ENCODE assay signal across 8 mouse cellular contexts in the genomic region with DNA sequence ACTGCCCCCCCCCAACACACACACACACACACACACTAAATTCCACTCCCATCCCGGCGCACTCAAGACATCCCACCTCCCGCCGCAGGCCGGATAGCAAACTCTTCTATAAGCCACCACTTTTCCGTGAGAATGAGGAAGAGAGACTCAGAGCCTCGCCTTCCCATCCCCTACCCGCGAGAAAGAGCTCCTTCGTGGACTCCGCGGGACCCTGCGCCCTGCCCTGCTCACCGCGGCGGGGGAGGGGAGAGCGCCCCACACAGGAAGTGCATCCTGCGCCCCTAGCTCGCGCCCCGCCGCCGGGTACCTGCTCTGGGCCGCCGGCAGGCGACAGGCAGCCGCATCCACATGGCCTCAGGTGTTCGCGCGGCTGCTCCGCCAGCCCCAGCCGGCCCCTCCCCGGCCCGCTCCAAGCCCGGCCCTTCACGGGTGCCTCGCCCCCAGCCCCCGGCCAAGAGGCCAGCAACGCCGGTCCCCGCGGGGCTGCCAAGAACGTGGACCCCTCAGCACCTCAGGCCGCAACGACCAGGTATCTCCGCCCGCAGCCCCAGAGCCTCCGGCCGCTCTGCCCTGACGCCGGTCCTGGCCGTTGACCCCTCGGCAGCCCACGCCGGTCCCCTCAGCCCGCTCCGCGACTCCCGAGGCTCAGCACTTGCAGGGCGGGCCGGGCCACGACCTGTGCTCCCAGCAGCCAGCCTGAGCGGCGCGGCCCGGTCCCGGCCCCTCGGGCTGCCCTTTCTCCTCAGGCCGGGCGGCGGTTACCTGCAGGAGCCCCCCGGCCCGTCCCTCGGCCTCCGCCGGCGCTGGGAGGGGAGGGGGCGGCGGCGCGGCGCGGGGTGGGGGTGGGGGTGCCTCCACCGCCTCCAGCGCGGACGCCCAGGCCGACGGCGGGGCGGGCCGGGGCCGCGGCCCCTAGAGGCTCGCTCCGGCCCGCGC.
DNase-seq lines count a peak whose midpoint lies in the region; ATAC-seq and TF ChIP-seq lines count a peak whose summit lies in the region.

No protein-coding gene starts in this region.

- WGBS in forebrain, embryonic 14.5 days, result under 1% methylated on average over 69 of the region's 98 CpGs
- 2% methylated on average over 62 of the region's 98 CpGs for WGBS in hindbrain, postnatal 0 days
- WGBS in liver, embryonic 14.5 days (ENCODE audit: insufficient replicate concordance), result under 1% methylated on average over 84 of the region's 98 CpGs

- TF ChIP-seq CTCF in hindbrain, postnatal 0 days (IDR thresholded peaks at IDR 0.05; ENCODE audit: low read depth), result peak; percentile 22; the same call in 1 of the 2 replicates
- TF ChIP-seq CTCF in liver, embryonic 14.5 days (IDR thresholded peaks at IDR 0.05; ENCODE audit: low read depth), result peak; percentile 25

- peak overlapping the region; percentile 93 for H3K9ac ChIP-seq in forebrain, embryonic 14.5 days (ENCODE audit: low read length)
- peak overlapping the region; percentile 88 for H3K9ac ChIP-seq in hindbrain, postnatal 0 days (replicated peaks; ENCODE audit: low read length)
- peak overlapping the region; percentile 75 for H3K9ac ChIP-seq in liver, embryonic 14.5 days (replicated peaks)

- H3K4me3 ChIP-seq in forebrain, embryonic 14.5 days (ENCODE audit: low read depth, low read length), result peak overlapping the region; percentile 99
- peak overlapping the region; percentile 97 for H3K4me3 ChIP-seq in hindbrain, postnatal 0 days (ENCODE audit: low read length)
- H3K4me3 ChIP-seq in liver, embryonic 14.5 days (ENCODE audit: insufficient read depth in 1 of 2, low read depth in 2 of 2, low read length in 2 of 2), result peak overlapping the region; percentile 73 to 82

- no peak for TF ChIP-seq EP300 in liver, embryonic 14.5 days (IDR thresholded peaks at IDR 0.05; ENCODE audit: low read depth)

- peak overlapping the region; percentile 81 for H3K4me2 ChIP-seq in forebrain, embryonic 14.5 days (ENCODE audit: low read length)
- H3K4me2 ChIP-seq in hindbrain, postnatal 0 days (ENCODE audit: low read depth, low read length), result peak overlapping the region; percentile 99
- peak overlapping the region; percentile 94 for H3K4me2 ChIP-seq in liver, embryonic 14.5 days (ENCODE audit: low read depth)

- peaks cover 29% of the 10 kb centered on the region for H3K4me1 ChIP-seq in forebrain, embryonic 14.5 days (ENCODE audit: control insufficient read depth, insufficient read depth, low read length)
- peaks cover 12% of the 10 kb centered on the region for H3K4me1 ChIP-seq in hindbrain, postnatal 0 days (ENCODE audit: insufficient read depth, low read length)
- H3K4me1 ChIP-seq in liver, embryonic 14.5 days (replicated peaks; ENCODE audit: control insufficient read depth in 2 of 2, insufficient read depth in 2 of 2, low read length in 1 of 2), result peaks cover 14 to 15% of the 10 kb centered on the region in 2 experiments

- H3K36me3 ChIP-seq in forebrain, embryonic 14.5 days (ENCODE audit: control insufficient read depth, insufficient read depth, low read length), result no peaks in the 10 kb centered on the region
- no peaks in the 10 kb centered on the region for H3K36me3 ChIP-seq in hindbrain, postnatal 0 days (ENCODE audit: insufficient read depth, low read length)
- H3K36me3 ChIP-seq in liver, embryonic 14.5 days (replicated peaks; ENCODE audit: control insufficient read depth, insufficient read depth, low read depth), result no peaks in the 10 kb centered on the region

- peak; percentile 47 for ATAC-seq in forebrain, embryonic 14.5 days
- peak; percentile 65 for ATAC-seq in hindbrain, postnatal 0 days
- ATAC-seq in liver, embryonic 14.5 days (ENCODE audit: insufficient read depth), result peak; percentile 78

- no peaks in the 10 kb centered on the region for H3K27me3 ChIP-seq in forebrain, embryonic 14.5 days (replicated peaks; ENCODE audit: control insufficient read depth, insufficient read depth, low read length)
- no peaks in the 10 kb centered on the region for H3K27me3 ChIP-seq in hindbrain, postnatal 0 days (ENCODE audit: insufficient read depth, low read length)
- H3K27me3 ChIP-seq in liver, embryonic 14.5 days (ENCODE audit: control insufficient read depth, insufficient read depth, low read length), result no peaks in the 10 kb centered on the region

- H3K9me3 ChIP-seq in forebrain, embryonic 14.5 days (replicated peaks; ENCODE audit: control insufficient read depth, low read length), result no peaks in the 10 kb centered on the region
- H3K9me3 ChIP-seq in hindbrain, postnatal 0 days (ENCODE audit: low read length), result no peaks in the 10 kb centered on the region
- no peaks in the 10 kb centered on the region for H3K9me3 ChIP-seq in liver, embryonic 14.5 days (ENCODE audit: control insufficient read depth, low read length)

- peak overlapping the region; percentile 95 for H3K27ac ChIP-seq in forebrain, embryonic 14.5 days (ENCODE audit: low read depth, low read length)
- H3K27ac ChIP-seq in hindbrain, postnatal 0 days, result peak overlapping the region; percentile 85
- H3K27ac ChIP-seq in liver, embryonic 14.5 days, result peak overlapping the region; percentile 2

- DNase-seq in gastrocnemius, postnatal 10 days, result peak; percentile 53
- DNase-seq in gastrocnemius, adult 8-10 months (ENCODE audit: low spot score in 2 of 2), result no peak
- DNase-seq in c-Kit-positive CD71-positive TER-119-positive erythroid progenitor cells, embryonic 14.5 days (ENCODE audit: low spot score), result peak; percentile 22
- DNase-seq in forebrain, embryonic 14.5 days (ENCODE audit: low spot score), result no peak
- peak; percentile 41 for DNase-seq in hindbrain, postnatal 0 days (ENCODE audit: low spot score)
- no peak for DNase-seq in liver, embryonic 14.5 days (ENCODE audit: low read depth in 3 of 3, low spot score in 3 of 3)
- peak; percentile 85 for DNase-seq in naive thymus-derived CD4-positive, alpha-beta T cell, adult 2 months (ENCODE audit: low read depth)
- DNase-seq in thymus, postnatal 10 days (ENCODE audit: low spot score in 2 of 2), result peak; percentile 86 to 90

Comparison
In these comparisons a context has a peak if more than half of its experiments do, and no peak if none do; other contexts are left out.
1. DNase-seq: peak in gastrocnemius, postnatal 10 days (single experiment), c-Kit-positive CD71-positive TER-119-positive erythroid progenitor cells, embryonic 14.5 days (single experiment), hindbrain, postnatal 0 days (single experiment), naive thymus-derived CD4-positive, alpha-beta T cell, adult 2 months (single experiment) and thymus, postnatal 10 days (2 of 2); none in gastrocnemius, adult 8-10 months (0 of 2), forebrain, embryonic 14.5 days (single experiment) and liver, embryonic 14.5 days (0 of 3).
2. H3K27ac ChIP-seq: peak in every context shown above with its lines; median percentile 95 in forebrain, embryonic 14.5 days; 85 in hindbrain, postnatal 0 days; 2 in liver, embryonic 14.5 days.
3. Peak in every context shown above with its lines, with median percentiles within 50 percentile points of each other: ATAC-seq, H3K4me2 ChIP-seq, H3K4me3 ChIP-seq and H3K9ac ChIP-seq.